Mouse (Mus musculus) cerebellum, postnatal 10 days (tissue): ENCODE measurements around the gene Unc119b.
"Not testable (repeated sequence)": the region's sequence is repeated elsewhere in the genome, so short reads cannot be mapped to it uniquely, and the experiment has no call there.

Experiments used
- DNase-seq, 2 experiments: peaks; one replicate each; pipeline ENCODE4 v3.0.0; 2021; ENCODE audit warnings: mixed read lengths in 2 of 2

Gene Unc119b

DNA sequence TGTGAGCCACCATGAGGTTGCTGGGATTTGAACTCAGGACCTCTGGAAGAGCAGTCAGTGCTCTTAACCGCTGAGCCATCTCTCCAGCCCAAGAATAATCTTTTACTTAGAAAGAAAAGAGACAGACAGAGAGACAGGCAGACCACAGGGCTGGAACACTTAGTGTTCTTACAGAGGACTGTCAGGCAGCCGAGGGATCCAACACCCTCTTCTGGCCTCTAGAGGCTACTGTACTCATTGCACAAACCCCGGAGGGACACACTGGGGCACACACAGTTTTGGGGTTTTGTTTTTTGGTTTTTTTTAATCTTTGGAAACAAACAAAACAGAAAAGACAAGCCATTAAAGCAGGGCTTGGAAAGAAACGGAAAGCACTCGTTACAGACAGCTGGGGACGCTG is 5.4 kb downstream of the Unc119b start:
- DNase-seq: no peak

DNA sequence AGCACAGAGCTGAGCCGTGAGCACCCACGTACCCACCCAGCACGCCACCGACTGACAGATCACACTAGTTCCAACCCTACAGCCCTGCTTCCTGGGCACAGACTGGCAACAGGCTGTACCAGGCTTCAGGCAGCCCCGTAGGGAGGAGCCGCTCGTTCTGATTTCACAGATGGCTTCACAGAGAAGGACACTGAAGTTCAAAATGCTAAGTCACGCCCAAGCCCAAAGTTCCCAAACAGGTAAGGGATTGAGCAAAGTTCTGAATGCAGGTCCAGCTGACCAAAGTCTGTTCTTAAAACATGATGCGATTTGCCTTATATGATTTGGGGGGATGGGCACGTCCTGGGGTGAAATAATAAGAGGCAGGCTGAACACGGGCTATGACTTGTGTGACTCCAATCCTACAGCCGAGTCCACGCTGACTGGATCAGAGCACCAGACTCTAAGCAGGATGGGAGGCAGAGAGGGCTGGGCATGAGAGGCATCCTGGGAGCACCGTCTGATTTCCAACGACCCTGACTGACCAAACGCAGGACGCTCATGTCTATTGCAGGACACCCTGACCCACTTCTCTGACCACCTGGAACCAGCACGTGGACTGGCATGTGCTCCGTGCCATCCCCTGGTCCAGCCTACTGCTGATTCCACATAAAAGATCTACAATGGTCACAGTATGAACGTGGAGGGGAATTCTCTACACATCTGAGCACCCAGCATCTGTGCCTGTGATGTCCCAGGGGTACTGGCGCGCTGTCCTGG is 7.2 kb downstream of the Unc119b start:
- DNase-seq: no peak

DNA sequence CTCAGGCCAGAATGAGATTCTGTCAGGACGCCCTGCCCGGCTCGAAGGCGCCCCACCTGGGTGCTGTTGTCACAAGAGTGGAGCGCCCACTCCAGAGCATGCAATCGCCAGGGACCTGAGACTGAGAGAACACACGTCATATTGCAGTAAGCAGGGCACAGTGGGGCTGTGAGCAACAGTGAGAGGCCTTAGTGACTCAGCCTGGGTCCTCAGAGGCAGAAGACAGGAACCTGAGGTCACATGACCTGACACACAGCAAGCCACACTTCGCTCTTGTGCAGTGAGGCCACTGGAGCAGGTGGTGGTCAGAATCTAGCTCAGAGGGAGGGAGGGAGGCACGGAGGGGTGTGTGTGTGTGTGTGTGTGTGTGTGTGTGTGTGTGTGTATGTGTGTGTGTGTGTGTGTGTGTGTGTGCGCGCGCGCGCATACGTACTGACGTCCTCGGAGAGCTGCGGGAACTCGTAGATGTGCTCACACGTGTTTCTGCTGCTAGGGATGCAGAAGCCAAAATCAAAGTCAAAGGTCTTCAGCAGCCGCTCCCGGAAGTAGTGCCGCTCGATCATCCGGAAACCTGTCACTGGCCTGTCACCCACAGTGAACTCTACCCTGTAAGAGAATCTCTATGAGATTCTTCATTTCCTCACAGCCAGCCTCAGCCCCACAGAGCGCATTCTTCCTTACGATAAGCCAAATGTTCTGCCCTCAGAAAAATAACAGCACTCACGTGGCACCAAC is 8.0 kb downstream of the Unc119b start:
- peak in 1 of 2 experiments; percentile 19 for DNase-seq

DNA sequence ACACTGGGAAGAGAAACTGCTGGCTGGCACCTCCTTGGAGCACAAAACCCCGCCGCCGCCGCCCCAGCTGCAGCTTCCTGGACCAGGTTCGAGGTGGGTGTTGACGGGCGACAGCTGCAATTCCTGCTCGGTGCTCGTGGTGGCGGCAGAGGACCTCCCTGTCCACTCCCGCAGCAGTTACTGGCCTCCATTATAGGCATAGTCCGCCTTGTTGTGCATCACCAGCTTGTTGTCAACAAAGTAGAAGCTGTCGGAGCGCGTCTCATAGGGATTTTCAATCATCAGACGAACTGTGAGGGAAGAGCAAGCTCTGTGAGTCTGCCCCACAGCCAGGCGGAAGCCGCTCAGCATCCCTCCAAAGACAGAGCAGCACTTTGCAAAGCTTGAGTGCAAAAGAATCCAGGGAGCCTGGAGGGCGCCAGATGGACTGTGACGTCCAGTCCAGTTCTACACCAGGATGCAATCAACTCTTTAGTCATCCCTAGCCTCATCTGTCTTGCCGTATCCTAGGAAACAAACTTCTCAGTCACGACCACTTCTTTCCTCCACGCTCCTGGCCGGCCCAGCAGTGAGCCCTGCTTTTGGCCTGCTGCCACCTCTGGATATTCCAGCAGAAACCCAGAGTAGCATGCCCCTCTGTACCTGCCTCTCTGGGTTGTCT is 9.4 kb downstream of the Unc119b start:
- DNase-seq: peak; percentile 93 to 94

DNA sequence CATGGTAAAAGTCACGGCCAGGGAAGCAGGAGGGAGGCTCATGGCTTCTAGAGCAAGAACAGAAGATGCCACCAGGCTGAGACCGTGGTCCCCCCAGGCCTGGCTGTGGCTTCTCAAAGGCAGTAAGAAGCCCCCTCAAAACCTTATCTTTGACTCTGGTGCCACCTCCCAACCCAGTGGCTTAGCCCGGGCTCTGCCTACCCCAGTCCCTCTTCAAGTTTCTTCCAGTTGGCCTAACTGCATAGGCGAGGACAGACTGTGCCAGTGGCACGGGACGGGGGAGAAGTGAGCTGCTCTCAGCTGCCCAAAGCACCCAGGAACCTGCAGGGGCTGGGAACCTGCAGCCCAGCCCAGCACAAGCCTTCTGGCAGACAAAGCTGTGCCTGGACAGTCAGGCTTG is 10.1 kb downstream of the Unc119b start:
- no peak for DNase-seq

DNA sequence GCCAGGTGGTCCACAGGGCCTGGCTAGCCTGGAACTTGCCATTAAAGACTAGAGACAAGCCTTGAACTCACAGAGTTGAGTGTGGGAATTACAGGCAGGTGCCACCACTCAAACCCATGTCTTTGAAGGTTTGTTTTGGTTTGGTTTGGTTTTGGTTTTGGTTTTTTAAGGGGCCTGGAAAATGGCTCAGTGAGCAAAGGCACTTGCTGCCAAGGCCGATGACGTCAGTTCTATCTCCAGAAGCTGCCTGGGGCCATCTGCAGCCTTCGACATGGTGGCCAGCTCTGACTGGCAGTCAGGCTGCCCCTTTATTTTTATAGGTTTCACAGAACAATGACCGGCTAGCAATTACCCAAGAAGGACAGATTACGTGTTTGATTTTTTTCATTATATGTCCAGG is 13.8 kb downstream of the Unc119b start:
- peak; percentile 77 to 80 for DNase-seq

DNA sequence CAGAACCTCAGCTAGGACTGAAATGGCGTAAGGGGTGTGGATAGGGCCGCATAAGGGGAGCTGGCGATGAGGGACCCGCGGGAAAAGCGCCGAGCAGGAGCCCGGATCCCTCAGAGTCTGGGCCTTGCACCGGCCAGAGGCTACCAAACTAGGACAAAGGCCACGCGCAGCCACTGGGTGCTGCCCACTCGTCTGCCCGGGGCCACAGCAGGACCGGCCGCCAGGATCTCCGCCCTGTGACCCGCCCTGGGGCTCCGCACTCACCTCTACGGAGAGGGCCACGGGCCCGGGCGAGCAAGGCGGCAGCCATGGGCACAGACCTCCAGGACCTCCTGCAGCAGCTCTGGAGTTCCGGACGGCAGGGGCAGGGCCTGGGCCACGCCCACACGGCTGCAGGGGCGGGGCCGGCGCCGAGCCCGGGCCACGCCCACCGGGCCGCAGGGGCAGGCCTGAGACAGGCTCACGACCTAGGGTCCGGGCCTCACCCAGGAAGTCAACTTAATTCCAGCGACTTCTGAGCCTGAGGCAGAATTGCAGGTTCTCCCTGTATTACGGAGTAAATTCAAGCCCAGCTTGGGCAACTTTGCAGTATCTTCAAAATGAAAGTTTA is 15.7 kb downstream of the Unc119b start, which contains the start of gene Acads:
TSS of gene Acads (minus strand) at position 386 of the 610 bp plus-strand sequence.
- peak; percentile 67 to 79 for DNase-seq

DNA sequence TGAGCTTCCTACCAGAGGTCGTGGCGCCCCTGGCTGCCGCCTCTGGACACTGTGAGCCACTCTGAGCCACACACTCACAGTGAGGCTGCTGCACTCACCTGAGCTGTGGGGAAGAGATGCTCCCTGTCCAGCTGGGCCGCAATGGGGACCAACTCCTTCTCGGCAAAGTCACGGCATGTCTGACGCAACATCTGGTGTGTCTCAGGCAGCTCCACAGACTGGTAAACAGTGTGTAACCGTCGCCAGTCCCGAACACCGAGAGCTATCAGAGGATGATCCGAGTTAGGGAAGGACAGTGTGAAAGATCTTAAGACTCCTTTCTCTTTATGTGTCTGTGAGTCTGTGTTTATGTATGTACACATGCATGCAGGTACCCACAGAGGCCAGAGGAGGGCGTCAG is 17.3 kb downstream of the Unc119b start:
- no peak for DNase-seq

DNA sequence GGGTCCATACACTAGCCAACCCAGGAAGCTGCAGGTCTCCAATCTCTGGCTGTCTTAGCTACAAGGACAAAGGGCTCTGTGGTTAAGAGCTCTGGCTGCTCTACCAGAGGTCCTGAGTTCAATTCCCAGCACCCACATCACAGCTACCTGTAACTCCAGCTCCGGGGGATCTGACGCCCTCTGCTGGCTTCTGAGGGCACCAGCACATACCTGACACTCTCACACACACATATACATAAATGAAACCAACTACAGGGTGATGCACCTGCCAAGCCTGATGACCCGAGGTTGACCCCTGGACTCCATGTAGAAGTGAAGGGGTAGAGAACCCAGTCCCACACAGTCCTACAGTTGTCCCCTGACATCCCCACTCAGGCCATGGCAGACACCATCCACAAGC is 18.3 kb downstream of the Unc119b start:
- DNase-seq: no peak

DNA sequence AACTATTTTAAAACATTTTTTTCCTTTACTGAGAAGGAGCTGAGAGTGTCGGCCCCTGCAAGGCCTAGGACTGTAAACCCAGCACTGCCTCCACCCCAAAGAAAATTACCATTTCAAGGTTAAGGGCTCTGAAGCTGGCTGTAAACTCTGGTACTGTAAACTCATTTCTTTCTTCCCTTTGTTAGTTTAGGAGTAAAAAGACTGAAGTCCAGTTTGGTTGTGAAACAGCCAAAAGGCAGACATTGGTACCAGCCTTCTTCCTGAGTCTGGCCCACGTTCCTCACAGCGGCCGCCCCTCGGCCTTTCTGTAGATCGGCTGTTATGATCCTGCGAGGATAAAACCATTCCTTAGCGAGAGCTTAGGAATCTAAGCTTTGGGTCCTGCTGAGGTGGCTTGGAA is 20.3 kb downstream of the Unc119b start:
- no peak for DNase-seq

DNA sequence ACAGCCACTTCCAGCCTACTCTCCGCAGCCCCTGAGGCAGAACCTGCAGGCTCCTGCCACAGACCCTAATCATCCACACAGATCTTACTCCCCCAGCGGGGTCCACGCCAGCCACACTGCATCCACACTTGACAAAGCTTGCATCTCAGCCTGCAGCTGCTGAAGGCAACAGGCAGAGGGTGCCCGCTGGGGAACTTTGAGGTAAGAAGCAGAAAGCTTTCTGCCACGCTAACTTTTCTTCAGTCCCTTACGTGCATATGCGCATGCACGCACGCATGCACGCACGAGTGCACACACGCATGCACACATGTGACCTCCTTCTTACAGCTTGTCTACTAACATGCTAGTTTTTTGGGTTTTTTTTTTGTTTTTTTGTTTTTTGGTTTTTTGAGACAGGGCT is 21.5 kb downstream of the Unc119b start:
- DNase-seq: no peak

DNA sequence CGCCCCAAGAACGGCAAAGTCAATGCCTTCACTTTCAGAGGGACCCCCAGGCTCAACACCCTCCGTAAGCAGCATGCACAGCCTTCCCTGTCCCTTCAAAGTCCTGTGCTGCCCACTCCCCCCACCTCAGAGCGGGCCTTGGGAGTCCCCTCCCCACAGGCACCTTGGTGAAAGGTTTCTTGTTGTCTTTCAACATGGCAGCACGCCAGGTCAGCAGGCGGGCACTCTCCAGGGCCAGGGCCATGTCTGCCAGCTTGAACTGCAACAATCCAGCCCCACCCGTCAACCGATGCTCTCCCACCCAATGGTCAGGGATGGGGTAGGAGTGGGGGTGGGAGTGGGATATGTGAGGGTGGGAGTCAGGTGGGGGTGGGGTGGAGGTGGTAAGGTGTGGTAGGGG is 23.6 kb downstream of the Unc119b start:
- peak; percentile 47 to 49 for DNase-seq

DNA sequence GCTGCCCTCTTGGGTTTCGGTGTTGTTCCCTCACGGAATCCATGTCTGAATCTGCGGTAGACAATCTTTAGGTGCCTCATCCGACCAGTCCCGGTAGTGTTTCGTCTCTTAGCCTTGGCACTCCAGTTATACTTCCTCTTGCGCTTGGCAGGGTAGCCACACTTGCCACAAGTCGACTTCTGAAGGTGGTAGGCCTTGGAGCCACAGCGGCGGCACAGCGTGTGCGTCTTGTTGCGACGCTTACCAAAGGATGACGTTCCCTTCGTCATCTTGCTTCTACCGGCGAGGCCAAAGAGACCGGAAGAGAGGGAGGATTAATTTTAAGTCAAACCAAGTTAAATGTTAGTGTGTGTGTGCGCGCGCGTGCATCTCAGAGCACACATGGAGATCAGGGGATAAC is 31.5 kb downstream of the Unc119b start:
- not testable (repeated sequence) for DNase-seq

DNA sequence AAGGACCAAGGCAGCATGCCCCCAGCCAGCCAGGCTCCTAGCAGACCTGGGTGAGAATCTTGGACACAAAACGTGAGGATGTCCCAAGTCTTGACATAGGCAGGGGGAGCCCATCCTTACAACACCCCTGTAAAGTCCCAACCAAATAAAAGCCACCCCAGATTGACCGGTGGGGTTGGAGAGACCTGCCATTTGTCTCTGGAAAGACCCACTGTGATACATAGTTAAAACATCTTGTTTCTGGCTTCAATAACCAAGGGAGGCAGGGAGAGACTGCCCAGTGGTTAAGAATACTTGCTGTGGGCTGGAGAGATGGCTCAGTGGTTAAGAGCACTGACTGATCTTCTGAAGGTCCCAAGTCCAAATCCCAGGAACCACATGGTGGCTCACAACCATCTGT is 32.5 kb downstream of the Unc119b start:
- no peak for DNase-seq

DNA sequence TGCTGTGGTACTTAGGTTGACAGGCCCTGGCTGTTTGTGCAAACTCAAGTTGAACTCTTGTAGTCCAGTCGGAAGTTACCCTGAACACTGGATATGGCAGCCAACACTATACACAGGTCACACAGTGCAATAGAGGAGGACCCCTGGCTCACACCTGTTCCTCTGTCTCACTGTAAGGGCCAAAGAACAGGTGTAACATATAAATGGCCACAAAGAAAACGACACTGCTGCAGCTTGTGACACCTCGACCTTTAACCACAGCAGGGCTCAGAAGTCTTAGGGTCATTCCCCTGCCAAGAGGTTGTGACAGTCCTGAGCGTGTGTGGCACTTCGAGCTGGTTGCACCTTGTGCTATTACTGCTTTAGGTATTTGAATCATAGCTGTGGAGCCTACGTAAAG is 34.3 kb downstream of the Unc119b start:
- DNase-seq: no peak

DNA sequence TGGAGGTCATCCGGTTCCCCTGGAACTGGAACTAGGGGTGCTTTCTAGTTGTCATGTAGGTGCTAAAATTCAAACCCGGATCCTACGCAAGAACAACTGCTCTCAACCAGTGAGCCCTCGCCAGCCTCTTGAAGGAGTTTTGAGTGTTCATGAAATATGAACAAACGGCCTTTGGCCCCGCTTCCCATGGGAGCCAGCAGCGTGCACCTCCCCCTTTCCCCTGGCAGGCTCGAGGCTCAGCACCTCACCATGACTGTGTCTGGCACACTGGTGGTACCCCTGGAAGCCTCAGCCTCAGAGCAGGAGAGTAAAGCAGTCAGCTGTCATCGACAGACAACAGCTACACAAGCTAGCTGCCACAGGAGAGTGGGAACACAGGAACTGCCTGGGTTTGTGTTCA is 34.8 kb downstream of the Unc119b start:
- no peak for DNase-seq

DNA sequence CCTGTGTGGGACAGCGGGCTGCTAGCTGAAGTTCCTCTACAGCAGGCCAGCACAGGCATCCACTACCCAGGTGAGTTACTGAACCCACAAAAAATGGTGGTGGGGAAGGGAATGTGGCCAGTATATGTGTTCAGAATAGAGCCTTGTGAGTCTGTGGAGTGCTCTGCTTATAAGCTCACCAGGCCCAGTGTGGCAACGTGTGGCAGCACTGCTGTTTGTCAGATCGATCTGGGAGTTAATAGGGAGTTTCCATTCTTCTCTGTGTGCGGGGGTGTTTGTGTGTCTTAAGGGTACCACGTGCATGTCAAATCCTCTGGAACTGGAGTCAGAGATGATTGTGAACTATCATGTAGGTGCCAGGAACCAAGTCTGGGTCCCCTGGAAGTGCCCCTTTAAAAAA is 35.2 kb downstream of the Unc119b start:
- no peak for DNase-seq

DNA sequence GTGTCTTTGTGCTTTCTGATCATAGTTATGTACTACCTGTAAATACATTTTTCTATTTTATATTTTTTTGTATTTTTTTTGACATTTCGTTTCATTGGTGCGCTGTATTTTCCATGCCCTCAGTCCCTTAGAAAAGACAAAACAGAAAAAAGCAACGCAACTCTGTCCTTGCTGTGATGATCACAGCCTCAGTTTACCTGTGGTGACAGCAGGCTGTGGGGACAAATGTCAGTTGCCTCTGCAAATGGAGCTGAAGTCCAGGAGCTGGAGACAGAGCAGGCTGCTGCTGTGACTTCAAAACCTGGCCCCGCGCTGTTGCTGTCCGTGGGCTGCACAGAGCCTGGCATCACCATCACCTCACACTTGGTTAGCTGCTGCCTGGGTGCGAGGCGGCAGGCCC is 36.6 kb downstream of the Unc119b start, which contains the start of gene Gm10401:
TSS of gene Gm10401 (minus strand) at position 101 of the 400 bp plus-strand sequence.
- no peak for DNase-seq

DNA sequence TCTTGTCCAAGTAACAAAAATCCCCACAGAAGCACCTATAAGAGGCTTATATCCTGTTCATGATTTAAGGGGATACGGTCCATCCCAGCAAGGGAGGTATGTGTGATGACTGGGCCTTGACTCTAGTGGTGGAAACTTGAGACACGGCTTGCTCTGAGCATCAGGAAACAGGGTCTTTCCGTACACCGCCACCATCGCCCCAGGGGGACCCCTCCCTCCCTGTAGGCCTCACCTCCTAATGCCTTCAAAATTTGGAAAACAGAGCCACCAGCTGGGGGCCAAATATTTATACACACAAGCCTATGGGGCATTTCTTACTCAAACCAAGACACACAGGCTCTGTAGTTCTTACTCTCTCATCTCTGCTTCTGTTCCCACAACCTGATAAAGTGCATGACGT is 43.0 kb downstream of the Unc119b start:
- DNase-seq: no peak

DNA sequence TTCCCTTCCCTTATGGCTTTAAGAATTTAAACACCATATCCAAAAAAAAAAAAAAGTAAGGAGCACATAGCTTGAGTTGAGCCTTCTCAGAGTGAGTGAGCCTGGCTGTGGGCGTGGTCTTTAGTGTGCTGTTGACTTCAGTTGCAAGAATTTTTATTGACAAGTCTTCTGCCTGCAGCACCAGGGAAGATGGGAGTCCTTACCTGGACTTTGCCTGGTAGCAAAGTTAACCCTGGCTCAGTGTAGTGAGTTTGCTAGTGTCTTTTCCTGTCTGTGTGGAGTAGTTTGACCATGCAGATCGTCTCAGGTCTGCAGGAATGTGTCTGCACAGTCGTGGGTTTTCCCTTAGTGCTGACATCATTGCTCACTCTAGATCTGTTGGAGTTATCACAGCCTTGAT is 43.8 kb downstream of the Unc119b start:
- DNase-seq: no peak

DNA sequence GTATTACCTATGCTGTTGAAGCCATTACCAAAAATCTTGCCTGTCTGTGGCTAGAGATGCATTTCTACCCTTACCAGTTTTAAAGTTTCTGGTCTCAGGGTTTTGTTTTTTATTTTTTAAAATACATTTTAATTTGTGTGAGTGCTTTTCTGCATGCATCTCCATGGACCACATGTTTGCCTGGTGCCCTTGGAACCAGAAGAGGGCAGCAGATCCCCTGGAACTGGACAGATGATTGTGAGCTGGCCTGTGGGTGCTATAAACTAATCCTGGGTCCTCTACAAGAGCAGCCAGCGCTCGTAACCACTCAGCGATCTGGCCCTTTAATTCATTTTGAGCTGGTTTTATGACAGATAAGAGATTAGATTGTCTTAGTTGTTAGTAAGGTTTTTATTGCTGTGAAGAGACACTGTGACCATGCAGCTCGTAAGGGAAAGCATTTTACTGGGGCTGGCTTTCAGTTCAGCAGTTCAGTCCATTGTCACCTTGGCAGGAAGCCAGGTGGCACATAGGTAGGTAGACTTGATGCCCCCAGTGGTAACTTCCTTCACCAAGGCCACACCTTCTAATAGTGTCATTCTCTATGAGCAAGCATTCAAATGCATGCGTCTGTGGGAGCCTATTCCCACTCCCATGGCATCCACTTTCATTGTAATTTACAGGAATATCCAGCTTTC is 45.0 kb downstream of the Unc119b start:
- DNase-seq: no peak

DNA sequence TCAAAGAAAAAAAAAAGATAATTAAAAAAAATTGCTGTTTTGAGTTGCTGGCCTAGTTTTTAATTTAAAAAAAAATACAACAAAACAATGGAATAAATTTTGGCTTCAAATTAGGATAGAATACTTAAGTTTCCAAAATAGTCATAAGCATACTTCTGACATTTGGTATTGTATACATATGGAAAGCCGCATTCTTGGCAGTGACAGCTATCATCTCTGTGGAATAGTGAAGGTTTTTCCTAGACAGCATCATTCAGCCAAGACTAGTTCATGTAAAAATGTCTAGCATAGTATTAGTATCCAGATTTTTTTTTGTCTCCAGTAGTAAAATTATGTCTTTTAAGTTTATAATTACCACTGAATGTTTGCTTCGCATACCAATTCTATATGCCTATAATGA is 49.1 kb downstream of the Unc119b start:
- DNase-seq: no peak

DNA sequence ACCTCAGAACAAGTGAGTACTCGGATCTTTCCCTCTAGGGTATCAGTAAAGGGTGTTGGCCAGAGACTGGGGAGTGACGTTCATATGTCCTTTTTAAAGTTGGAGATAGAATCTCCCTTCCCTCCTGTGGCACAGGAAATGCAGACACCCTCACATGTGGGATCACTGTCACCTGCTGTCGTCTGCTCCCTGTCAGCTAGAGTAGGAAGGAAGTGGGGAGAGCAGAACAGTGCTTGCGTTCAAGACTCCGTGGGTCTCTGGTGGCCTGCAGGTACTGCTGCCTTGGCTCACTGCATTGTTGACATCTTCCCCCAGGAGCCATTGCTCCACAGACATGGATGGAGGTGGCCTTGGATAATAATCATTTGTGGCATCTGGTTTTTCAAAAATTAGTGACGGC is 51.3 kb downstream of the Unc119b start:
- no peak for DNase-seq
